ENCODE assay signal across 7 mouse cellular contexts in genomic region chr9:100569798-100570625, GRCm38 (mm10). TPM values are rescaled to one million over a fixed set of nuclear protein-coding genes. Genes with fewer than 3 reads are reported as not detected.
A peak's percentile ranks its signal among the peaks of the same experiment; 100 is the strongest.
DNase-seq lines count a peak whose midpoint lies in the region; ATAC-seq lines count a peak whose summit lies in the region.

No protein-coding gene starts in this region.

- peak; percentile 60 for DNase-seq in adrenal gland, postnatal 25 days
- peak; percentile 62 for DNase-seq in intestine, embryonic 14.5 days (ENCODE audit: low spot score)
- peak; percentile 41 for DNase-seq in left cerebral cortex, postnatal 36 days (ENCODE audit: low spot score in 2 of 2)
- peak; percentile 15 for DNase-seq in skeletal muscle tissue, adult 2 months (ENCODE audit: low read depth, low spot score)

- H3K36me3 ChIP-seq in intestine, embryonic 14.5 days (ENCODE audit: control insufficient read depth, insufficient read depth, low read length): no peaks in the 10 kb centered on the region
- H3K36me3 ChIP-seq in megakaryocyte, embryonic 14.5 days (replicated peaks; ENCODE audit: low read length): no peaks in the 10 kb centered on the region

- no peak overlapping the region for H3K27ac ChIP-seq in intestine, embryonic 14.5 days (ENCODE audit: low read depth)

- H3K27me3 ChIP-seq in intestine, embryonic 14.5 days (replicated peaks; ENCODE audit: control insufficient read depth, insufficient read depth, low read length): no peaks in the 10 kb centered on the region
- peaks cover 50% of the 10 kb centered on the region for H3K27me3 ChIP-seq in megakaryocyte, embryonic 14.5 days (replicated peaks)

- H3K4me3 ChIP-seq in intestine, embryonic 14.5 days (ENCODE audit: low read depth, low read length): peak overlapping the region; percentile 70
- peak overlapping the region; percentile 92 for H3K4me3 ChIP-seq in megakaryocyte, embryonic 14.5 days (replicated peaks)

- H3K4me2 ChIP-seq in intestine, embryonic 14.5 days (ENCODE audit: low read length): peak overlapping the region; percentile 95

- intact Hi-C loops in left cerebral cortex, postnatal 36 days (cut with DNase I): loop anchor here (2.0 kb wide), 1 partner anchor 73 kb away; no protein-coding TSS in a partner anchor

- no peaks in the 10 kb centered on the region for H3K9me3 ChIP-seq in intestine, embryonic 14.5 days (ENCODE audit: control insufficient read depth, low read length)
- H3K9me3 ChIP-seq in megakaryocyte, embryonic 14.5 days: no peaks in the 10 kb centered on the region

- peak; percentile 79 for ATAC-seq in common myeloid progenitor, adult 5-6 weeks (replicated peaks; ENCODE audit: low read depth, poor library complexity, severe bottlenecking)
- ATAC-seq in granulocyte monocyte progenitor cell, adult 5-6 weeks (replicated peaks; ENCODE audit: poor library complexity, severe bottlenecking): peak; percentile 93
- peak; percentile 60; the same call in 1 of the 2 replicates for ATAC-seq in intestine, embryonic 14.5 days (replicated peaks; ENCODE audit: low FRiP score, low TSS enrichment, low read depth)

- 12% methylated on average over 32 of the region's 32 CpGs for WGBS in intestine, embryonic 14.5 days

- peak overlapping the region; percentile 58 for H3K9ac ChIP-seq in intestine, embryonic 14.5 days (ENCODE audit: low read length)

- peaks cover 8% of the 10 kb centered on the region for H3K4me1 ChIP-seq in intestine, embryonic 14.5 days (replicated peaks; ENCODE audit: control insufficient read depth, insufficient read depth, low read length)
- peaks cover 19% of the 10 kb centered on the region for H3K4me1 ChIP-seq in megakaryocyte, embryonic 14.5 days

RNA-seq across cellular contexts. Expression of gene Slc35g2, which starts 0.9 kb away (rescaled TPM):
- 7.6 and 8.4 TPM in 2 replicates for total RNA-seq in adrenal gland, postnatal 25 days (2021)
- not detected in 2 replicates for total RNA-seq in common myeloid progenitor, adult 5-6 weeks (2017)
- total RNA-seq in granulocyte monocyte progenitor cell, adult 5-6 weeks (2014; fragmentation: Nextera tagmentation): not detected in 2 replicates
- total RNA-seq in granulocyte monocyte progenitor cell, adult 5-6 weeks (2017): 4.1 TPM in 1 of 2 replicates, not detected in the other
- polyA plus RNA-seq in intestine, embryonic 14.5 days (2014; fragmentation: Nextera tagmentation; extraction: Ambion mirVana): 4.4 and 5.3 TPM in 2 replicates
- 10 to 100 TPM; 18.7 to 19.2 TPM for total RNA-seq in left cerebral cortex, postnatal 36 days (2021)
- polyA plus RNA-seq in megakaryocyte, embryonic 14.5 days (2012; ENCODE audit: insufficient read depth, low replicate concordance): not detected in 2 replicates

RNA-seq across cellular contexts. Expression of gene Nck1, which starts 24.1 kb away (rescaled TPM):
- total RNA-seq in adrenal gland, postnatal 25 days (2021): 41.9 and 52.0 TPM in 2 replicates
- 22.9 and 39.1 TPM in 2 replicates for total RNA-seq in common myeloid progenitor, adult 5-6 weeks (2017)
- total RNA-seq in granulocyte monocyte progenitor cell, adult 5-6 weeks (2014; fragmentation: Nextera tagmentation): 35.0 and 44.2 TPM in 2 replicates
- 35.5 and 61.4 TPM in 2 replicates for total RNA-seq in granulocyte monocyte progenitor cell, adult 5-6 weeks (2017)
- 57.2 and 65.8 TPM in 2 replicates for polyA plus RNA-seq in intestine, embryonic 14.5 days (2014; fragmentation: Nextera tagmentation; extraction: Ambion mirVana)
- total RNA-seq in left cerebral cortex, postnatal 36 days (2021): 10 to 100 TPM; 31.1 to 35.0 TPM
- 2.2 TPM in 1 of 2 replicates, not detected in the other for polyA plus RNA-seq in megakaryocyte, embryonic 14.5 days (2012; ENCODE audit: insufficient read depth, low replicate concordance)

RNA-seq across cellular contexts. Expression of gene Stag1, which starts 27.6 kb away (rescaled TPM):
- 42.4 and 42.7 TPM in 2 replicates for total RNA-seq in adrenal gland, postnatal 25 days (2021)
- total RNA-seq in common myeloid progenitor, adult 5-6 weeks (2017): 101 and 133 TPM in 2 replicates
- total RNA-seq in granulocyte monocyte progenitor cell, adult 5-6 weeks (2014; fragmentation: Nextera tagmentation): 52.0 and 52.2 TPM in 2 replicates
- total RNA-seq in granulocyte monocyte progenitor cell, adult 5-6 weeks (2017): 95.6 and 99.3 TPM in 2 replicates
- polyA plus RNA-seq in intestine, embryonic 14.5 days (2014; fragmentation: Nextera tagmentation; extraction: Ambion mirVana): 45.4 and 51.7 TPM in 2 replicates
- total RNA-seq in left cerebral cortex, postnatal 36 days (2021): 10 to 100 TPM; 48.3 to 61.0 TPM
- polyA plus RNA-seq in megakaryocyte, embryonic 14.5 days (2012; ENCODE audit: insufficient read depth, low replicate concordance): 1.8 TPM in 1 of 2 replicates, not detected in the other
